Mouse (Mus musculus) mesoderm, embryonic 11.5 days (tissue): ENCODE data around the gene Inppl1.

Experiments used
- DNase-seq: peaks from one replicate; pipeline ENCODE4 v3.0.0-alpha.2; 2012; ENCODE audit warnings: low read depth, low spot score

Gene Inppl1

GRCm38 (mm10) chr7:101837606-101838471, at the start of gene Inppl1:
Gene Inppl1 (minus strand): TSS chr7:101838229.
- DNase-seq = peak; percentile 90

GRCm38 (mm10) chr7:101886274-101886673, 48.2 kb upstream of the Inppl1 start:
- no peak for DNase-seq

- DNase-seq = no peak
Measured at GRCm38 (mm10) chr7:101884160-101884559, 46.1 kb upstream of the Inppl1 start.

GRCm38 (mm10) chr7:101882413-101883154, 44.6 kb upstream of the Inppl1 start:
- DNase-seq = no peak

- no peak for DNase-seq
Measured at GRCm38 (mm10) chr7:101880855-101881254, 42.8 kb upstream of the Inppl1 start.

- DNase-seq = no peak
Measured at GRCm38 (mm10) chr7:101875978-101876377, 37.9 kb upstream of the Inppl1 start.

GRCm38 (mm10) chr7:101871296-101871695, 33.3 kb upstream of the Inppl1 start:
- no peak for DNase-seq

- no peak for DNase-seq
Measured at GRCm38 (mm10) chr7:101870629-101871028, 32.6 kb upstream of the Inppl1 start, which contains the start of gene Folr1. Gene Folr1 (minus strand): TSS chr7:101870788.

- no peak for DNase-seq
Measured at GRCm38 (mm10) chr7:101869163-101869500, 31.1 kb upstream of the Inppl1 start.

- DNase-seq = no peak
Measured at GRCm38 (mm10) chr7:101868241-101869162, 30.5 kb upstream of the Inppl1 start.

GRCm38 (mm10) chr7:101867482-101867881, 29.5 kb upstream of the Inppl1 start:
- no peak for DNase-seq

GRCm38 (mm10) chr7:101866491-101867265, 28.6 kb upstream of the Inppl1 start:
- no peak for DNase-seq

GRCm38 (mm10) chr7:101863415-101863814, 25.4 kb upstream of the Inppl1 start, which contains the start of gene Anapc15:
Gene Anapc15 (plus strand): TSS chr7:101863715.
- no peak for DNase-seq

- no peak for DNase-seq
Measured at GRCm38 (mm10) chr7:101862291-101862690, 24.3 kb upstream of the Inppl1 start.

- no peak for DNase-seq
Measured at GRCm38 (mm10) chr7:101860978-101861377, 22.9 kb upstream of the Inppl1 start.

- no peak for DNase-seq
Measured at GRCm38 (mm10) chr7:101858362-101858761, 20.3 kb upstream of the Inppl1 start.

- DNase-seq = no peak
Measured at GRCm38 (mm10) chr7:101857094-101857493, 19.1 kb upstream of the Inppl1 start, which contains the start of gene Folr2. Gene Folr2 (minus strand): TSS chr7:101857194.

- DNase-seq = no peak
Measured at GRCm38 (mm10) chr7:101853816-101854215, 15.8 kb upstream of the Inppl1 start.

GRCm38 (mm10) chr7:101852846-101853245, 14.8 kb upstream of the Inppl1 start:
- DNase-seq = no peak

- no peak for DNase-seq
Measured at GRCm38 (mm10) chr7:101851689-101852088, 13.7 kb upstream of the Inppl1 start.

- DNase-seq = no peak
Measured at GRCm38 (mm10) chr7:101847934-101848333, 9.9 kb upstream of the Inppl1 start.
